8 mouse cellular contexts compared by ENCODE assay signal in the genomic region with DNA sequence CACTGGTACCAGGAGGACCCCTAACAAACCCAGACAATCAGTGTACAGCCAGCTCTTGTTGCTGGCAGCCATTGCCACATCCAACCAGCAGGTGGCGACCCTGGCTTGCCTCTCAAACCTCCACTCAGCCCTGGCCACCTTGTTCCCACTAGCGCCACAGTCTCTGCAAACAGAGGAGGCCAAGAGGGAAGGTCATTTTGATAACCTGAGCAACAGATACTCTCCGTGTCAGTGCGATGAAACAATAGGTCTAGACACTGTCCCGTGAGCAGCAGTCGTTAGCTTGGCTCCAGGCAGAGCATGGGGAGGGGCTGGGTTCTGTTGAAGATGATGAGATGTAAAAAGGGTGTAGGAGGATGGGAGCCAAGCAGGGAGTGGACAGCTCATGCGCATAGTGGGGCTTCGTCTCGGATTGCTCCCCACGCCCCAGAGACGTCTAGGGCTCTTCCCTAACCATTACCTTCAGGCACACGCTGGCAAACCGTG. TPM values are rescaled to one million over a fixed set of nuclear protein-coding genes. Genes with fewer than 3 reads are reported as not detected.
DNase-seq lines count a peak whose midpoint lies in the region; ATAC-seq and TF ChIP-seq lines count a peak whose summit lies in the region.

No protein-coding gene starts in this region.

- H3K36me3 ChIP-seq in embryonic facial prominence, embryonic 10.5 days (replicated peaks), result no peaks in the 10 kb centered on the region
- no peaks in the 10 kb centered on the region for H3K36me3 ChIP-seq in limb, embryonic 14.5 days (ENCODE audit: control insufficient read depth, insufficient read depth, low read length)

- DNase-seq in 3134 (ENCODE audit: extremely low read depth, insufficient read length, low spot score), result peak; percentile 22
- DNase-seq in adrenal gland, postnatal 10 days, result peak; percentile 85
- peak; percentile 84 for DNase-seq in embryonic facial prominence, embryonic 10.5 days (ENCODE audit: low spot score)
- DNase-seq in heart, adult 8-10 months (ENCODE audit: low spot score), result peak; percentile 72
- peak; percentile 71 for DNase-seq in kidney, adult 9 months
- DNase-seq in limb, embryonic 14.5 days (ENCODE audit: low spot score), result peak; percentile 74
- DNase-seq in naive thymus-derived CD4-positive, alpha-beta T cell, adult 2 months (ENCODE audit: low read depth), result peak; percentile 78
- DNase-seq in testis, postnatal 10 days (ENCODE audit: low spot score), result peak; percentile 88

- H3K4me3 ChIP-seq in embryonic facial prominence, embryonic 10.5 days, result no peak overlapping the region
- no peak overlapping the region for H3K4me3 ChIP-seq in limb, embryonic 14.5 days (replicated peaks; ENCODE audit: low read length)

- H3K4me1 ChIP-seq in embryonic facial prominence, embryonic 10.5 days, result 0 out of 2 replicates have a peak, but pooled peaks cover 10% of the 10 kb centered on the region
- peaks cover 10% of the 10 kb centered on the region; the same call in 1 of the 2 replicates for H3K4me1 ChIP-seq in limb, embryonic 14.5 days (ENCODE audit: control insufficient read depth, insufficient read depth, low read length)

- H3K9me3 ChIP-seq in embryonic facial prominence, embryonic 10.5 days, result no peaks in the 10 kb centered on the region
- no peaks in the 10 kb centered on the region for H3K9me3 ChIP-seq in limb, embryonic 14.5 days (ENCODE audit: control insufficient read depth, low read length)

- no peak overlapping the region for H3K9ac ChIP-seq in limb, embryonic 14.5 days (ENCODE audit: low read depth, low read length, severe bottlenecking)

- H3K27me3 ChIP-seq in embryonic facial prominence, embryonic 10.5 days (replicated peaks; ENCODE audit: low read depth, poor library complexity, severe bottlenecking), result 0 out of 2 replicates have a peak, but pooled peaks cover 19% of the 10 kb centered on the region
- no peaks in the 10 kb centered on the region for H3K27me3 ChIP-seq in limb, embryonic 14.5 days (ENCODE audit: control insufficient read depth, insufficient read depth, low read length)

- peak; percentile 76 for ATAC-seq in limb, embryonic 14.5 days (ENCODE audit: low FRiP score, low read depth)

- no peak overlapping the region for H3K27ac ChIP-seq in embryonic facial prominence, embryonic 10.5 days (replicated peaks)
- H3K27ac ChIP-seq in limb, embryonic 14.5 days (replicated peaks; ENCODE audit: low read depth, low read length), result no peak overlapping the region

- 34% methylated on average over 13 of the region's 13 CpGs for WGBS in embryonic facial prominence, embryonic 10.5 days
- WGBS in limb, embryonic 14.5 days, result 30% methylated on average over 13 of the region's 13 CpGs

- H3K4me2 ChIP-seq in limb, embryonic 14.5 days (replicated peaks; ENCODE audit: low read depth, low read length, severe bottlenecking), result no peak overlapping the region

- no peak for TF ChIP-seq POLR2A in limb, embryonic 14.5 days (IDR thresholded peaks at IDR 0.05; ENCODE audit: borderline replicate concordance, extremely low read depth, insufficient read depth, insufficient read length)

RNA-seq across cellular contexts. Expression of a gene that starts 19.6 kb away (rescaled TPM):
- total RNA-seq in adrenal gland, postnatal 10 days (2021), result not detected
- 0.43 and 0.70 TPM in 2 replicates for polyA plus RNA-seq in embryonic facial prominence, embryonic 10.5 days (2016; fragmentation: Nextera tagmentation; extraction: Ambion mirVana)
- not detected for total RNA-seq in heart, adult 8-10 months (2022)
- 0.44 and 0.73 TPM in 2 replicates for polyA plus RNA-seq in limb, embryonic 14.5 days (2012; rRNA removed)
- polyA plus RNA-seq in limb, embryonic 14.5 days (2014; fragmentation: Nextera tagmentation; extraction: Ambion mirVana), result 0.62 and 0.72 TPM in 2 replicates

RNA-seq across cellular contexts. Expression of a gene that starts 19.7 kb away (rescaled TPM):
- under 1 TPM; 0.27 to 0.33 TPM for total RNA-seq in adrenal gland, postnatal 10 days (2021)
- polyA plus RNA-seq in embryonic facial prominence, embryonic 10.5 days (2016; fragmentation: Nextera tagmentation; extraction: Ambion mirVana), result 0.12 and 0.15 TPM in 2 replicates
- not detected for total RNA-seq in heart, adult 8-10 months (2022)
- 0.52 and 0.58 TPM in 2 replicates for polyA plus RNA-seq in limb, embryonic 14.5 days (2012; rRNA removed)
- polyA plus RNA-seq in limb, embryonic 14.5 days (2014; fragmentation: Nextera tagmentation; extraction: Ambion mirVana), result 0.23 and 0.72 TPM in 2 replicates

RNA-seq across cellular contexts. Expression of a gene that starts 54.3 kb away (rescaled TPM):
- total RNA-seq in adrenal gland, postnatal 10 days (2021), result 10 to 100 TPM; 44.1 to 46.3 TPM
- 198 and 207 TPM in 2 replicates for polyA plus RNA-seq in embryonic facial prominence, embryonic 10.5 days (2016; fragmentation: Nextera tagmentation; extraction: Ambion mirVana)
- total RNA-seq in heart, adult 8-10 months (2022), result 10 to 100 TPM; 52.9 to 86.6 (median 70.1) TPM
- 255 and 292 TPM in 2 replicates for polyA plus RNA-seq in limb, embryonic 14.5 days (2012; rRNA removed)
- polyA plus RNA-seq in limb, embryonic 14.5 days (2014; fragmentation: Nextera tagmentation; extraction: Ambion mirVana), result 265 and 288 TPM in 2 replicates

Comparison
In these comparisons a context has a peak if more than half of its experiments do, and no peak if none do; other contexts are left out.
1. DNase-seq: peak in every context shown above with its lines; median percentile 88 in testis, postnatal 10 days; 85 in adrenal gland, postnatal 10 days; 84 in embryonic facial prominence, embryonic 10.5 days; 78 in naive thymus-derived CD4-positive, alpha-beta T cell, adult 2 months; 74 in limb, embryonic 14.5 days; 72 in heart, adult 8-10 months; 71 in kidney, adult 9 months; 22 in 3134.